Mouse (Mus musculus): ENCODE data around the gene Rassf6. TPM values are rescaled to one million over a fixed set of nuclear protein-coding genes. Genes with fewer than 3 reads are reported as not detected.

Gene Rassf6
- total and polyA plus RNA-seq, 3 experiments: 15.1 to 24.5 (median 18.3) TPM

DNA sequence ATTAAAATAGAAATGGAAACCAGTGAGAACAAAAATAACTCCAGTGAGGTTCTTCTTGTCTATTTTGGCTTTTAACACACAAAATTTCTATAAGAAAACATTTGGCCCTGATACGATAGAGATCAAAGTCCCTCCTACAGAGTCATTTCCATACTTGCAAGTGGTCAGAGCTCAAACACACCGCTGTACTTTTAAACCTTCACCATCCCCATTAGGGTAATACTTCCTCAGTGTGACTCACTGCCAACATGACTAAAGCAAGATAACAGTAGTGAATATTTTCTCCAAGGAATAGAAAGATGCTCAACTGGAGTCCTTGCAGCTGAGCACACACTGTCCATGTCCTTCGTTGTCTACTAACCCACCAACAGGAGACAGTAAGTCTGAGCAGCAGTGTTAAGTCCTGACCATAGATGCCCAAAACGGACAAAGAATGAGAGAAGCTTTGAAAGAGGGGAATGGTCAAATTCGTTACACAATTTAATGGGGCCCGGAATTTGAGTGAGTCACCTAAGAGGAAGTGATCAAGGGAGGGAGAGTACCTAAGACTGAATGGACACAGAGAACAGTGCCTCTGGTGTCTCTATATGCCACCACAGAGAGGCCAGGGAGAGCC lies 28.4 kb downstream of the Rassf6 start (continued):
- TF ChIP-seq RAD21 (IDR thresholded peaks at IDR 0.05; ENCODE audit: low read depth, low read length) (no peak; the same call in none of the 2 replicates), CHD1 (IDR thresholded peaks at IDR 0.05; ENCODE audit: low read depth, low read length) (no peak), SIN3A (IDR thresholded peaks at IDR 0.05; ENCODE audit: low read length) (peak; percentile 13; the same call in 1 of the 2 replicates), TBP (conservative IDR thresholded peaks at IDR 0.05; ENCODE audit: low read depth, low read length) (0 out of 2 replicates have a peak, but pooled peaks have one; percentile 24)

DNA sequence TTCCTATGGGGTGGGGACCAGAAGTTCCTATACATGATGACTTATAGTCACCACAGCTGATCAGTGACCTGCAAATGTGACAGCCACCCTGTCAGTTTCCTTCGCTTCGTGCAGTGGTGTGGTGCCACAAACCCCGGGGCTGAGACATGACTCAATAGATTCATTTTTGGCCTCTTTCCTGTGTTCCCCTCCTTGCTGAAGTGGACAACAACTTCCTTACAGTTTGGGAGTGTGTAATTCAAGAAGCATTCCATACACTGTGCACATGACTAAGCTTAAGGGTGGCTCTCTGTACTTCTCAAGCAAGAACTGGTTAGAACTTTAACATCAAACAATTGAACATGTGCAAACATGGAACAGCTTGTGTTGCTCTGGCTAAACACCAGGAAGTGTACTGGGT lies 29.1 kb downstream of the Rassf6 start:
- Histone ChIP-seq H3K4me3 (replicated peaks in 1 of 3; ENCODE audit: low read depth in 2 of 3, low read length in 2 of 3, poor library complexity in 1 of 3) (no peak overlapping the region), H3K27ac (ENCODE audit: insufficient read depth, low read depth) (peak overlapping the region; percentile 99), H3K36me3 (replicated peaks in 1 of 2; ENCODE audit: control insufficient read depth in 1 of 2, insufficient read depth in 1 of 2, low read length in 1 of 2) (peaks cover 24 to 59% of the 10 kb centered on the region in 2 experiments), H3K4me2 (ENCODE audit: insufficient read depth, low read depth, poor library complexity, severe bottlenecking) (peak overlapping the region; percentile 55), H3K9ac (ENCODE audit: insufficient read depth, low read depth) (peak overlapping the region; percentile 53; the same call in 1 of the 2 replicates), H3K4me1 (ENCODE audit: control insufficient read depth in 1 of 2, insufficient read depth in 2 of 2) (peaks cover 19 to 36% of the 10 kb centered on the region in 2 experiments), H3K9me3 (replicated peaks; ENCODE audit: low read length) (no peaks in the 10 kb centered on the region), H3K27me3 (replicated peaks) (no peaks in the 10 kb centered on the region), H3K79me2 (replicated peaks; ENCODE audit: control insufficient read depth, extremely low read depth, insufficient read depth, poor library complexity, severe bottlenecking) (no peaks in the 10 kb centered on the region)
- dilution Hi-C loops (cut with MboI; ENCODE audit: extremely low pct_ligation_motif_present, extremely low pct_unique_long_range_greater_than_20kb, low sequenced_read_pairs): no loop called here
- in situ Hi-C loops (cut with MboI; ENCODE audit: low pct_ligation_motif_present, low pct_unique_long_range_greater_than_20kb, low sequenced_read_pairs): loop anchor here (25.0 kb wide), 1 partner anchor 399 kb away; the partner anchor contains the start of gene Cox18
- TF ChIP-seq USF2 (conservative IDR thresholded peaks at IDR 0.05; ENCODE audit: low read depth, low read length) (no peak), BHLHE40 (IDR thresholded peaks at IDR 0.05; ENCODE audit: low read depth, low read length) (peak; percentile 50), SIN3A (IDR thresholded peaks at IDR 0.05; ENCODE audit: low read length) (peak; percentile 3; the same call in 1 of the 2 replicates)
- peak; percentile 30 for DNase-seq (ENCODE audit: extremely low read depth)

DNA sequence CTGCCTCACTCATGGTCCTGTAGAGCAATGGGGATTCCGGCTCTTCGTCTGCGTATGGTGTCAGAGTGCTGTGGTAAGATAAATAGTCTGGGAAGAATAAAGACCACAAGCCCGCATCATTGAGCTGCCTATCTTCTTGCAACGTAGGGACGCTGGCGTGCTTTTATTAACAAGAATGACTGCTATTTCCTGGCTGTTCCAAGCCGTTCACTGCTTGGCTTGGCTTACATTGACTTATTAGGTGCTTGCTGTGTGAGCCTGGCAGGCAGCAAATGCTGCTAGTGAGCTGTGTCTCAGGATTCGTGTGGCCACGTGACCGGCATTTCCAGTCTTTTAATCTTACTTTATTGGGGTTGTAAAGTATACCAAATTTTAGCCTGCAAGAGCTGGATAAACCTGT lies 31.6 kb downstream of the Rassf6 start:
- H3K4me1 ChIP-seq (ENCODE audit: control insufficient read depth in 1 of 2, insufficient read depth in 2 of 2): peaks cover 19 to 44% of the 10 kb centered on the region in 2 experiments
- dilution Hi-C loops (cut with MboI; ENCODE audit: extremely low pct_ligation_motif_present, extremely low pct_unique_long_range_greater_than_20kb, low sequenced_read_pairs): no loop called here

DNA sequence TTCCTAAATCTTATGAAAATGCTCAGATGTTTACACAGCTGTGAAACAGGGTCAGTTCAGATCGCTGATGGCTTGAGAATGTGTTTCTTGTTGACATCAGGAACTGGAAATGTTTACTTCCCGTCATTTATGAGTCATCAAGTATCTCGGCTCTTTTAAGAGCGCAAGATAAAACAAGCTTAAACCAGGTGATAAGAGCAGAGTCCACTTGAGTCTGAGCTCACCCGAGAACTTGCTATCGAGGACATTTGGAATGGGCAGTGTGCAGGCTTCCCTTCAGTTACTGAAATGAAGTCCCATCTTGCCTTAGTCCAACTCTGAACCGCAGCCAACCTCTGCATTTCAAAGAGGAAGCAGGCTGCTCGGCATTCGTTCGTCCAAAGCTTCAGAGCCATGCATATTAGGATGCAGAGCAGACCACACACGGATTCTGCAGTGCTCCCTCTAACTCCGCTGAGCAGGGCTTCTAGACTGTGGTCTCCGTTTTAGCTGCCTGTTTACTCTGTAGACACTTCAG lies 37.0 kb downstream of the Rassf6 start:
- in situ Hi-C loops (cut with MboI; ENCODE audit: low pct_ligation_motif_present, low pct_unique_long_range_greater_than_20kb, low sequenced_read_pairs) (loop anchor here (25.0 kb wide), 1 partner anchor 391 kb away; the partner anchor contains the start of gene Cox18), dilution Hi-C loops (cut with MboI; ENCODE audit: extremely low pct_ligation_motif_present, extremely low pct_unique_long_range_greater_than_20kb, low sequenced_read_pairs) (no loop called here)
- Histone ChIP-seq H3K79me2 (replicated peaks; ENCODE audit: control insufficient read depth, extremely low read depth, insufficient read depth, poor library complexity, severe bottlenecking) (no peaks in the 10 kb centered on the region), H3K36me3 (replicated peaks in 1 of 2; ENCODE audit: control insufficient read depth in 1 of 2, insufficient read depth in 1 of 2, low read length in 1 of 2) (peaks cover 24 to 71% of the 10 kb centered on the region in 2 experiments), H3K27me3 (replicated peaks) (no peaks in the 10 kb centered on the region), H3K9ac (ENCODE audit: insufficient read depth, low read depth) (no peak overlapping the region), H3K27ac (ENCODE audit: insufficient read depth, low read depth) (no peak overlapping the region), H3K4me1 (ENCODE audit: control insufficient read depth in 1 of 2, insufficient read depth in 2 of 2) (peaks cover 0 to 15% of the 10 kb centered on the region in 2 experiments; a peak in 1 of 4 replicates), H3K9me3 (replicated peaks; ENCODE audit: low read length) (no peaks in the 10 kb centered on the region), H3K4me3 (replicated peaks in 1 of 3; ENCODE audit: low read depth in 2 of 3, low read length in 2 of 3, poor library complexity in 1 of 3) (no peak overlapping the region), H3K4me2 (ENCODE audit: insufficient read depth, low read depth, poor library complexity, severe bottlenecking) (no peak overlapping the region)
- DNase-seq (ENCODE audit: extremely low read depth): no peak
- no peak for TF ChIP-seq E2F4 (IDR thresholded peaks at IDR 0.05; ENCODE audit: insufficient replicate concordance, low read depth, low read length)
- no peak for TF ChIP-seq MYC (IDR thresholded peaks at IDR 0.05; ENCODE audit: low read depth, low read length)
- TF ChIP-seq MAX (IDR thresholded peaks at IDR 0.05; ENCODE audit: low read length): no peak
- TF ChIP-seq SMC3 (IDR thresholded peaks at IDR 0.05; ENCODE audit: low read depth, low read length): no peak
- TF ChIP-seq IRF4 (IDR thresholded peaks at IDR 0.05; ENCODE audit: low read depth, low read length): no peak
- TF ChIP-seq ZC3H11A (IDR thresholded peaks at IDR 0.05; ENCODE audit: low read depth, low read length): no peak
- TF ChIP-seq BHLHE40 (IDR thresholded peaks at IDR 0.05; ENCODE audit: low read depth, low read length): no peak
- no peak for TF ChIP-seq HCFC1 (IDR thresholded peaks at IDR 0.05; ENCODE audit: low read depth, low read length)

More for the DNA sequence above, 31.6 kb downstream of the Rassf6 start:
- Histone ChIP-seq H3K4me3 (replicated peaks in 1 of 3; ENCODE audit: low read depth in 2 of 3, low read length in 2 of 3, poor library complexity in 1 of 3) (no peak overlapping the region), H3K4me2 (ENCODE audit: insufficient read depth, low read depth, poor library complexity, severe bottlenecking) (no peak overlapping the region), H3K36me3 (replicated peaks in 1 of 2; ENCODE audit: control insufficient read depth in 1 of 2, insufficient read depth in 1 of 2, low read length in 1 of 2) (peaks cover 30 to 61% of the 10 kb centered on the region in 2 experiments), H3K9me3 (replicated peaks; ENCODE audit: low read length) (no peaks in the 10 kb centered on the region), H3K27ac (ENCODE audit: insufficient read depth, low read depth) (no peak overlapping the region), H3K9ac (ENCODE audit: insufficient read depth, low read depth) (no peak overlapping the region), H3K79me2 (replicated peaks; ENCODE audit: control insufficient read depth, extremely low read depth, insufficient read depth, poor library complexity, severe bottlenecking) (no peaks in the 10 kb centered on the region), H3K27me3 (replicated peaks) (no peaks in the 10 kb centered on the region)
- DNase-seq (ENCODE audit: extremely low read depth): no peak
- TF ChIP-seq KAT2A (IDR thresholded peaks at IDR 0.05; ENCODE audit: insufficient replicate concordance, low read length) (no peak), POLR2A (IDR thresholded peaks at IDR 0.05; ENCODE audit: low read depth, low read length) (no peak), RAD21 (IDR thresholded peaks at IDR 0.05; ENCODE audit: low read depth, low read length) (no peak), IRF4 (IDR thresholded peaks at IDR 0.05; ENCODE audit: low read depth, low read length) (no peak)
- in situ Hi-C loops (cut with MboI; ENCODE audit: low pct_ligation_motif_present, low pct_unique_long_range_greater_than_20kb, low sequenced_read_pairs): loop anchor here (25.0 kb wide), 1 partner anchor 397 kb away; the partner anchor contains the start of gene Cox18

Measured in CH12.LX (cell line).